28 mouse cellular contexts compared by ENCODE assay signal in the genomic region with DNA sequence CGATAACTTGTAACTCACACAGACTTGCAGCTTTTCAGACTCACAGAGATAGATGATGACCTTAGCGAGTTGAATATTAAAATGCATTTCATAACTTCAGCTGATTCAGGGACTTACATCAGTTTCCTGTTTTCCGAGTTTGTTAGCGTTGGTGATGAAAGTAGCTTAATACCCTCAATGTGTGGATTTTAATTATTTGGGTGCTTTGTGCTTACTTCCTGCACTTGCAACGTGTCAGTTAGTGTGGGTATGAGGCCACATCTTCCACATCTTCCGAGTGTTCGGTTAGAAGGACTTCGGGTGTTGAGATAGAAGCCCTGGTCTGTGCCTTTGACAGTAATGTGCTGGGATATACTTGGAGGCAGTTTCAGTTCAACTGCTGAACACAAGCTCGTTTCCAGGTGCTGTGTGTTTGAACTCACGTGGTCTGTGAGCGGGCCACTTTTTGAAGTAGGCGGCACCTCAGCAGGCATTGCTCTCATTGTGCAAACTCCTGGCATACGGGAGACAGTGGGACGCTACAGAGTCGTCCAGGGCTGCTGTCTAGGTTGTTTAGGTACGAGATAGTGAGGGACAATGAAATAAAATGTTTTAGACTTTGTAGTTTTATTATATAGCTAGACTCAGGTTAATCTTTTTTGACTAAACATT. TPM values are rescaled to one million over a fixed set of nuclear protein-coding genes. Genes with fewer than 3 reads are reported as not detected.
DNase-seq lines count a peak whose midpoint lies in the region; ATAC-seq lines count a peak whose summit lies in the region.
"Had no signal": no experiment of that assay in that cellular context is flagged by ENCODE, and none has a peak within 500 bp of the region (broad histone marks: within the 10 kb centered on the region; RNA-seq: fewer than 3 reads in every experiment).

No protein-coding gene starts in this region.

- H3K27ac ChIP-seq in midbrain, embryonic 10.5 days (replicated peaks): peak overlapping the region; percentile 38
- H3K27ac ChIP-seq in midbrain, embryonic 11.5 days (ENCODE audit: low read depth, low read length): no peak overlapping the region
- peak overlapping the region; percentile 70 for H3K27ac ChIP-seq in macrophage
- H3K27ac ChIP-seq in midbrain, embryonic 15.5 days: 0 out of 2 replicates have a peak overlapping the region, but pooled peaks have one; percentile 38
- H3K27ac ChIP-seq: forebrain, embryonic 13.5 days; hindbrain, embryonic 10.5 days; hindbrain, embryonic 15.5 days; limb, embryonic 10.5 days; limb, embryonic 15.5 days; liver, embryonic 14.5 days; neural tube, embryonic 15.5 days had no signal

- H3K4me2 ChIP-seq in midbrain, embryonic 11.5 days: no peak overlapping the region
- no peak overlapping the region for H3K4me2 ChIP-seq in midbrain, embryonic 15.5 days
- H3K4me2 ChIP-seq: forebrain, embryonic 13.5 days; hindbrain, embryonic 15.5 days; limb, embryonic 15.5 days; neural tube, embryonic 15.5 days had no signal

- ATAC-seq in midbrain, embryonic 11.5 days (ENCODE audit: low FRiP score): no peak
- ATAC-seq in midbrain, embryonic 15.5 days (replicated peaks): no peak
- no peak for ATAC-seq in CD4-positive, CD25-positive, alpha-beta regulatory T cell, adult 4 months
- ATAC-seq: inflammation-experienced regulatory T-cells, adult 6 months had no signal

- intact Hi-C loops in heart, postnatal 10 days (cut with DNase I): no loop called here

- no peaks in the 10 kb centered on the region for H3K79me2 ChIP-seq in macrophage (ENCODE audit: inconsistent target)

- H3K9me3 ChIP-seq in midbrain, embryonic 10.5 days (replicated peaks): no peaks in the 10 kb centered on the region
- no peaks in the 10 kb centered on the region for H3K9me3 ChIP-seq in midbrain, embryonic 11.5 days (ENCODE audit: control insufficient read depth, low read length)
- no peaks in the 10 kb centered on the region for H3K9me3 ChIP-seq in midbrain, embryonic 15.5 days
- H3K9me3 ChIP-seq: forebrain, embryonic 13.5 days; heart, embryonic 12.5 days; hindbrain, embryonic 10.5 days; hindbrain, embryonic 15.5 days; limb, embryonic 10.5 days; limb, embryonic 15.5 days; neural tube, embryonic 15.5 days had no signal

- H3K36me3 ChIP-seq in midbrain, embryonic 10.5 days: peaks cover 10% of the 10 kb centered on the region; the same call in 1 of the 2 replicates
- H3K36me3 ChIP-seq in midbrain, embryonic 11.5 days (ENCODE audit: control insufficient read depth, insufficient read depth, low read length): peaks cover 2% of the 10 kb centered on the region; the same call in 1 of the 2 replicates
- no peaks in the 10 kb centered on the region for H3K36me3 ChIP-seq in macrophage (ENCODE audit: inconsistent target)
- 0 out of 2 replicates have a peak, but pooled peaks cover under 1% of the 10 kb centered on the region for H3K36me3 ChIP-seq in midbrain, embryonic 15.5 days (replicated peaks)

- WGBS in midbrain, embryonic 10.5 days: 84% methylated on average over 16 of the region's 16 CpGs
- 73% methylated on average over 16 of the region's 16 CpGs for WGBS in midbrain, embryonic 11.5 days
- 61% methylated on average over 16 of the region's 16 CpGs for WGBS in macrophage (ENCODE audit: missing documents)
- 63% methylated on average over 16 of the region's 16 CpGs for WGBS in midbrain, embryonic 15.5 days

- no peak for DNase-seq in midbrain, embryonic 10.5 days (ENCODE audit: low spot score)
- no peak for DNase-seq in midbrain, embryonic 11.5 days (ENCODE audit: low spot score, missing footprints)
- DNase-seq in T-cell, adult 2 months (ENCODE audit: low spot score): peak; percentile 4
- DNase-seq in heart, postnatal 10 days: no peak
- no peak for DNase-seq in spleen, postnatal 14 days (ENCODE audit: low spot score in 2 of 2)
- DNase-seq: adrenal gland, postnatal 36 days; cerebellum, adult 11 months; cerebellum, adult 9-10 months; gastrocnemius, postnatal 14 days; kidney, adult 11 months; kidney, postnatal 14 days; layer of hippocampus, adult 9-11 months; lung, adult 2 months; lung, postnatal 10 days; right cerebral cortex, postnatal 14 days had no signal

- no peak overlapping the region for H3K4me3 ChIP-seq in midbrain, embryonic 10.5 days
- no peak overlapping the region for H3K4me3 ChIP-seq in midbrain, embryonic 11.5 days (ENCODE audit: low read depth, low read length)
- H3K4me3 ChIP-seq in macrophage (ENCODE audit: inconsistent target): no peak overlapping the region
- no peak overlapping the region for H3K4me3 ChIP-seq in midbrain, embryonic 15.5 days
- H3K4me3 ChIP-seq: erythroblast, embryonic 14.5 days; forebrain, embryonic 13.5 days; heart, embryonic 12.5 days; hindbrain, embryonic 10.5 days; hindbrain, embryonic 15.5 days; limb, embryonic 10.5 days; limb, embryonic 15.5 days; neural tube, embryonic 15.5 days had no signal

- H3K27me3 ChIP-seq in midbrain, embryonic 10.5 days (ENCODE audit: low read depth, poor library complexity, severe bottlenecking): no peaks in the 10 kb centered on the region
- H3K27me3 ChIP-seq in midbrain, embryonic 11.5 days (ENCODE audit: control insufficient read depth, insufficient read depth, low read length): no peaks in the 10 kb centered on the region
- no peaks in the 10 kb centered on the region for H3K27me3 ChIP-seq in midbrain, embryonic 15.5 days (replicated peaks)
- H3K27me3 ChIP-seq: forebrain, embryonic 13.5 days; hindbrain, embryonic 15.5 days; limb, embryonic 15.5 days; neural tube, embryonic 15.5 days had no signal

- H3K9ac ChIP-seq in midbrain, embryonic 11.5 days (ENCODE audit: low read length): no peak overlapping the region
- H3K9ac ChIP-seq in midbrain, embryonic 15.5 days: no peak overlapping the region
- H3K9ac ChIP-seq: forebrain, embryonic 13.5 days; heart, embryonic 12.5 days; hindbrain, embryonic 15.5 days; limb, embryonic 15.5 days; liver, embryonic 14.5 days had no signal

- H3K4me1 ChIP-seq in midbrain, embryonic 10.5 days: peaks cover 51% of the 10 kb centered on the region
- peaks cover 14% of the 10 kb centered on the region for H3K4me1 ChIP-seq in midbrain, embryonic 11.5 days (ENCODE audit: control insufficient read depth, insufficient read depth, low read length)
- peaks cover 22% of the 10 kb centered on the region for H3K4me1 ChIP-seq in midbrain, embryonic 15.5 days
- H3K4me1 ChIP-seq: limb, embryonic 15.5 days had no signal

RNA-seq across cellular contexts. Expression of a gene that starts 11.5 kb away (rescaled TPM):
- polyA plus RNA-seq in midbrain, embryonic 10.5 days (2016; fragmentation: Nextera tagmentation; extraction: Ambion mirVana): 19.3 and 21.0 TPM in 2 replicates
- polyA plus RNA-seq in midbrain, embryonic 11.5 days (2014; fragmentation: Nextera tagmentation; extraction: Ambion mirVana): 25.2 and 27.9 TPM in 2 replicates
- 100 to 1,000 TPM in 4 of 26 experiments, 10 to 100 TPM in 22; 13.1 to 146 (median 61.5) TPM for total RNA-seq in macrophage (2018; cell fraction: chromatin; rRNA removed)
- total RNA-seq in macrophage (2018; cell fraction: cytosol; rRNA removed): 10 to 100 TPM in 25 of 26 experiments, 1 to 10 TPM in 1; 9.7 to 33.4 (median 18.0) TPM
- total RNA-seq in macrophage (2018; cell fraction: nucleus; rRNA removed): 100 to 1,000 TPM in 4 of 26 experiments, 10 to 100 TPM in 22; 17.4 to 173 (median 46.0) TPM
- polyA plus RNA-seq in macrophage (2018): 17.6 to 21.6 TPM (median 18.2 TPM) in 3 replicates
- polyA plus RNA-seq in midbrain, embryonic 15.5 days (2015; fragmentation: Nextera tagmentation; extraction: Ambion mirVana): 17.7 and 20.1 TPM in 2 replicates
- 10 to 100 TPM; 13.3 to 15.8 TPM for polyA plus RNA-seq in CD4-positive, CD25-positive, alpha-beta regulatory T cell, adult 4 months (2017; shearing (Covaris generic))
- 10 to 100 TPM; 11.3 to 11.9 TPM for total RNA-seq in heart, postnatal 10 days (2021)
